Mouse (Mus musculus): ENCODE measurements around the gene Pde4b. TPM values are rescaled to one million over a fixed set of nuclear protein-coding genes. Genes with fewer than 3 reads are reported as not detected.

Pde4b gene
- polyA plus RNA-seq, 1 experiment from 2014 or later = 22.5 TPM

DNA sequence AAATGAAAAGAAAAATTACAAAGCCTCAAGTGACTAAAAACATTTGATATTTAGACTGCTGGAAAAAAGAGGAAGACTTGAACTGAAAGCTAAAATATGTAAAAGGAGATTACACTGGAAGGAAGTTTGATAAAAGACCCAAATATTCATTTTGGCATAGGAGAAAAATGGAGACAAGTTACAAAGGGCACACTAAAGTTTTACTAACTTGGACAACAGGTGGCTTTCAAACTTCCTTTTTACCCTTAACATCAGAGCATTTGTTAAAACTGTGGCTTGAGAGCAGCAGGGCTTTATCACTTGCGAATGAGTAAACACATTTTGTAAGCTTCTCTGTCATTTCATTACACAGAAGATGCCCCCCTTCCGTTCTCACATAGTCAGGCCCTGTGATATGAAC, 492.4 kb downstream of the Pde4b start:
- no peak for ATAC-seq (ENCODE audit: insufficient number of reproducible peaks, low FRiP score)
- H3K27ac ChIP-seq (ENCODE audit: poor library complexity, severe bottlenecking) = no peak overlapping the region

GRCm38 (mm10) chr4:102582165-102582749, 494.9 kb downstream of the Pde4b start:
- Histone ChIP-seq H3K27me3 (replicated peaks) (no peaks in the 10 kb centered on the region), H3K4me2 (no peak overlapping the region), H3K4me3 (no peak overlapping the region), H3K4me1 (replicated peaks) (peaks cover 25% of the 10 kb centered on the region), H3K27ac (ENCODE audit: poor library complexity, severe bottlenecking) (no peak overlapping the region), H3K36me3 (peaks cover 3% of the 10 kb centered on the region; the same call in 1 of the 2 replicates), H3K9ac (no peak overlapping the region), H3K9me3 (replicated peaks) (no peaks in the 10 kb centered on the region)
- ATAC-seq (ENCODE audit: insufficient number of reproducible peaks, low FRiP score) = no peak
- 80% methylated on average over 8 of the region's 8 CpGs for WGBS

More for the DNA sequence above, 492.4 kb downstream of the Pde4b start:
- peaks cover 11% of the 10 kb centered on the region; the same call in 1 of the 2 replicates for H3K36me3 ChIP-seq
- WGBS = 58% methylated on average over 2 of the region's 2 CpGs
- no peaks in the 10 kb centered on the region for H3K27me3 ChIP-seq (replicated peaks)
- no peak overlapping the region for H3K4me3 ChIP-seq
- peaks cover 32% of the 10 kb centered on the region for H3K4me1 ChIP-seq (replicated peaks)
- no peak overlapping the region for H3K9ac ChIP-seq
- H3K4me2 ChIP-seq = no peak overlapping the region
- H3K9me3 ChIP-seq (replicated peaks) = no peaks in the 10 kb centered on the region

DNA sequence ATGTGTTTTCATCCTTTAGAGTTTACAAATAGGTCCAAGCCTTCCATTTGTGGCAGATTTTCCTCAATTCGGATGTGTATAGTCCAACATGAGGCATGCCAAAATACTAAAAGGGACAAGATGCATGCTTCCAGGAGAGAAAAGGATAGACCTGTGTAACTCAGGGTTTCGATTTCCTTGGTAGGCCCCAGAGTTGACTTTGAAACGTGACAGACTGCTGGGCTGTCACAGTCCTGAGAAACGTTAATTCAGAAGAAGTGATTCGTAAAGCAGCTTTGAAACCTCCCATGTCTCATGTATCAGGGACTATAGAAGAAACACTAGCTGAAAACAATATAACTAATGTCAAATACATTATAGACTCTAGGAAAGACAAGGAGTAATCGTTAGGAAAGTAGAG, 495.6 kb downstream of the Pde4b start:
- Histone ChIP-seq H3K27me3 (replicated peaks) (no peaks in the 10 kb centered on the region), H3K9me3 (replicated peaks) (no peaks in the 10 kb centered on the region), H3K4me1 (replicated peaks) (peaks cover 25% of the 10 kb centered on the region), H3K4me3 (no peak overlapping the region), H3K27ac (ENCODE audit: poor library complexity, severe bottlenecking) (no peak overlapping the region), H3K36me3 (peaks cover 3% of the 10 kb centered on the region; the same call in 1 of the 2 replicates), H3K9ac (no peak overlapping the region), H3K4me2 (no peak overlapping the region)
- ATAC-seq (ENCODE audit: insufficient number of reproducible peaks, low FRiP score) = no peak
- WGBS = 76% methylated on average over 6 of the region's 6 CpGs

GRCm38 (mm10) chr4:102583469-102583868, 496.1 kb downstream of the Pde4b start:
- Histone ChIP-seq H3K4me1 (replicated peaks) (peaks cover 27% of the 10 kb centered on the region), H3K4me3 (no peak overlapping the region), H3K4me2 (no peak overlapping the region), H3K9me3 (replicated peaks) (no peaks in the 10 kb centered on the region), H3K27ac (ENCODE audit: poor library complexity, severe bottlenecking) (no peak overlapping the region), H3K9ac (no peak overlapping the region), H3K27me3 (replicated peaks) (no peaks in the 10 kb centered on the region), H3K36me3 (peaks cover 3% of the 10 kb centered on the region; the same call in 1 of the 2 replicates)
- 83% methylated on average over 3 of the region's 3 CpGs for WGBS
- no peak for ATAC-seq (ENCODE audit: insufficient number of reproducible peaks, low FRiP score)

GRCm38 (mm10) chr4:102584601-102585265, 497.4 kb downstream of the Pde4b start:
- Histone ChIP-seq H3K9ac (no peak overlapping the region), H3K36me3 (peaks cover 3% of the 10 kb centered on the region; the same call in 1 of the 2 replicates), H3K27ac (ENCODE audit: poor library complexity, severe bottlenecking) (no peak overlapping the region), H3K4me1 (replicated peaks) (peaks cover 37% of the 10 kb centered on the region), H3K4me2 (no peak overlapping the region), H3K27me3 (replicated peaks) (no peaks in the 10 kb centered on the region), H3K9me3 (replicated peaks) (no peaks in the 10 kb centered on the region), H3K4me3 (no peak overlapping the region)
- 47% methylated on average over 6 of the region's 6 CpGs for WGBS
- ATAC-seq (ENCODE audit: insufficient number of reproducible peaks, low FRiP score) = no peak

DNA sequence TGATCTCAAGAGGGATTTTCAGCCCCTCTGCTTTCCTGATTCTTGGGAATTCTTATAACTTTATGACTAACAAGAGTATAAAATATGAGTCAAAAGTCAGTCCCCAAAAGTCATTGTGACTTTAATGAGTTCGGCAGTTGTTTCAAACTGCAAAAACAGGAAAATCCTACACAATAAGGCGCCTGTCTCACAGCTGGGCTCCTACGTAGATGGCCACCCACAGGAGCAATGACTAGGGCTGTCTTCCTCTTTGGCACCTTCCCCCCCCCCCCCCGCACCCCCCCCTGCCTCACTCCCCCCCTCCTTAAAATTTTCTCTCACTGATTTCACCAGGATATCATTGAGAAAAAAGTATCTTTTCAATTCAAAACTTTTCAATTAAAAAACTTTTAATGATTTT, 498.2 kb downstream of the Pde4b start:
- no peak for ATAC-seq (ENCODE audit: insufficient number of reproducible peaks, low FRiP score)
- 53% methylated on average over 4 of the region's 4 CpGs for WGBS
- Histone ChIP-seq H3K4me1 (replicated peaks) (peaks cover 31% of the 10 kb centered on the region), H3K4me2 (no peak overlapping the region), H3K4me3 (no peak overlapping the region), H3K9ac (no peak overlapping the region), H3K27me3 (replicated peaks) (no peaks in the 10 kb centered on the region), H3K36me3 (peaks cover 3% of the 10 kb centered on the region; the same call in 1 of the 2 replicates), H3K9me3 (replicated peaks) (no peaks in the 10 kb centered on the region), H3K27ac (ENCODE audit: poor library complexity, severe bottlenecking) (no peak overlapping the region)

GRCm38 (mm10) chr4:102586787-102587186, 499.4 kb downstream of the Pde4b start:
- WGBS = 81% methylated on average over 3 of the region's 3 CpGs
- Histone ChIP-seq H3K27me3 (replicated peaks) (no peaks in the 10 kb centered on the region), H3K9me3 (replicated peaks) (no peaks in the 10 kb centered on the region), H3K9ac (no peak overlapping the region), H3K4me3 (no peak overlapping the region), H3K27ac (ENCODE audit: poor library complexity, severe bottlenecking) (no peak overlapping the region), H3K36me3 (peaks cover 4% of the 10 kb centered on the region; the same call in 1 of the 2 replicates), H3K4me1 (replicated peaks) (peaks cover 22% of the 10 kb centered on the region), H3K4me2 (no peak overlapping the region)
- no peak for ATAC-seq (ENCODE audit: insufficient number of reproducible peaks, low FRiP score)

GRCm38 (mm10) chr4:102588668-102589455, 501.5 kb downstream of the Pde4b start:
- peak overlapping the region; percentile 56 for H3K4me2 ChIP-seq
- H3K9ac ChIP-seq = no peak overlapping the region
- ATAC-seq (ENCODE audit: insufficient number of reproducible peaks, low FRiP score) = no peak
- WGBS = 46% methylated on average over 12 of the region's 12 CpGs
- H3K27me3 ChIP-seq (replicated peaks) = no peaks in the 10 kb centered on the region
- H3K36me3 ChIP-seq = peaks cover 13% of the 10 kb centered on the region; the same call in 1 of the 2 replicates
- H3K4me3 ChIP-seq = no peak overlapping the region
- peaks cover 22% of the 10 kb centered on the region for H3K4me1 ChIP-seq (replicated peaks)
- H3K27ac ChIP-seq (ENCODE audit: poor library complexity, severe bottlenecking) = no peak overlapping the region
- no peaks in the 10 kb centered on the region for H3K9me3 ChIP-seq (replicated peaks)

DNA sequence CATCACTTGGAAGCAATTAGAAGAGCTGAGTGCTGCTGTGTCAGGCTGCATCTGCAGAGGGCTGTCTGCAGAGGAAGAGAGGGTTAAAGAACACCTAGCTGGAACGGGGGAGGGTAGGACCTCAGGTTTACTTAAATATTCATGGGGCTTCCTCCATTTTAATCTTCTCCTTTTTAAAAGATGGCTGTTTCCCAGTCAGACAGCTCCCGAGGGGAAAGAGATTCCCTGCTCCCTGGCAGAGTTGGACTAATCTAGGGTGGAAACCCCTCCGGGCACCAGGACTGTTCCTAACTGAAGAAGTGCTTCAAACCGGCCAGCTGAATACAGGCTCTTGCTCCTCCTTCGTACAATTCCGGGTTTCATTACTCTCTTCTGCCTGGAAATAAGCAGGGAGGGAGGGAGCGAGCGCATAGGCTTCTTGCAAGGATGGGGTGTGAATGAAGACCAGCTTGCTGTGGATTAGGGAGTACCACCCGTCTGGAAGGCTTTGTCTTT, 502.2 kb downstream of the Pde4b start:
- no peak overlapping the region for H3K27ac ChIP-seq (ENCODE audit: poor library complexity, severe bottlenecking)
- WGBS = 22% methylated on average over 9 of the region's 9 CpGs
- H3K9me3 ChIP-seq (replicated peaks) = no peaks in the 10 kb centered on the region
- H3K36me3 ChIP-seq = peaks cover 15% of the 10 kb centered on the region; the same call in 1 of the 2 replicates
- ATAC-seq (ENCODE audit: insufficient number of reproducible peaks, low FRiP score) = no peak
- H3K4me1 ChIP-seq (replicated peaks) = peaks cover 21% of the 10 kb centered on the region
- H3K27me3 ChIP-seq (replicated peaks) = no peaks in the 10 kb centered on the region
- H3K4me2 ChIP-seq = peak overlapping the region; percentile 56
- peak overlapping the region; percentile 23 for H3K4me3 ChIP-seq
- H3K9ac ChIP-seq = peak overlapping the region; percentile 52

- ATAC-seq (ENCODE audit: insufficient number of reproducible peaks, low FRiP score) = no peak
- H3K9ac ChIP-seq = no peak overlapping the region
- 62% methylated on average over 4 of the region's 4 CpGs for WGBS
Measured at GRCm38 (mm10) chr4:102591798-102592197, 504.5 kb downstream of the Pde4b start.

DNA sequence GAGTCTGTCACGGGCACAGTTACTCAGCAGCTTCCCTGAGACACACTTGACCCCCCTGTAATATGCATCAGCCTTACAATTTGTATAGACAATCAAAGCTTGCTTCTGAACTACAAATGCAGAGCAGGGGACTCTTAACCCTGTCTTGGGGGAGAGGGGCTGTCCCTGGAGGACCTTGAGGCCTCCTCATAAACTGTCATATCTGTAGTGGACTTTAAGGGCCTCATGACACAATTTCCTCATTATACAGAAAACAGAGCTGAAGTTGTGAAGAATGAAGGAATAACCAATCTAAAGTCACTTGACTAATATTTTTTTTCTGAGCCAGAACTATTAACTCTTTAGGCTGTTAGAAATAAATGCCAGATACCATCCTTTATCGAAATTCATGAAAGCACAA, 505.2 kb downstream of the Pde4b start:
- H3K27ac ChIP-seq (ENCODE audit: poor library complexity, severe bottlenecking) = no peak overlapping the region
- WGBS = 79% methylated on average over 2 of the region's 2 CpGs
- no peaks in the 10 kb centered on the region for H3K27me3 ChIP-seq (replicated peaks)
- H3K9ac ChIP-seq = no peak overlapping the region
- no peak overlapping the region for H3K4me3 ChIP-seq
- H3K36me3 ChIP-seq = peaks cover 34% of the 10 kb centered on the region
- no peak for ATAC-seq (ENCODE audit: insufficient number of reproducible peaks, low FRiP score)
- H3K4me1 ChIP-seq (replicated peaks) = peaks cover 16% of the 10 kb centered on the region
- no peak overlapping the region for H3K4me2 ChIP-seq
- no peaks in the 10 kb centered on the region for H3K9me3 ChIP-seq (replicated peaks)

More at GRCm38 (mm10) chr4:102591798-102592197, 504.5 kb downstream of the Pde4b start:
- no peak overlapping the region for H3K4me3 ChIP-seq
- H3K4me1 ChIP-seq (replicated peaks) = peaks cover 16% of the 10 kb centered on the region
- H3K27ac ChIP-seq (ENCODE audit: poor library complexity, severe bottlenecking) = no peak overlapping the region
- H3K36me3 ChIP-seq = peaks cover 28% of the 10 kb centered on the region
- H3K27me3 ChIP-seq (replicated peaks) = no peaks in the 10 kb centered on the region
- no peaks in the 10 kb centered on the region for H3K9me3 ChIP-seq (replicated peaks)
- no peak overlapping the region for H3K4me2 ChIP-seq

Measured in heart, embryonic 12.5 days (tissue).